Mouse (Mus musculus): ENCODE measurements around the gene Mob2. TPM values are rescaled to one million over a fixed set of nuclear protein-coding genes. Genes with fewer than 3 reads are reported as not detected.

Gene Mob2
- polyA plus RNA-seq (2015; fragmentation: Illumina TruSeq; extraction: RNeasy Lipid Tissue Mini Kit (QIAGEN cat#74804); ENCODE audit: low read depth, low replicate concordance), result 41.2 TPM

DNA sequence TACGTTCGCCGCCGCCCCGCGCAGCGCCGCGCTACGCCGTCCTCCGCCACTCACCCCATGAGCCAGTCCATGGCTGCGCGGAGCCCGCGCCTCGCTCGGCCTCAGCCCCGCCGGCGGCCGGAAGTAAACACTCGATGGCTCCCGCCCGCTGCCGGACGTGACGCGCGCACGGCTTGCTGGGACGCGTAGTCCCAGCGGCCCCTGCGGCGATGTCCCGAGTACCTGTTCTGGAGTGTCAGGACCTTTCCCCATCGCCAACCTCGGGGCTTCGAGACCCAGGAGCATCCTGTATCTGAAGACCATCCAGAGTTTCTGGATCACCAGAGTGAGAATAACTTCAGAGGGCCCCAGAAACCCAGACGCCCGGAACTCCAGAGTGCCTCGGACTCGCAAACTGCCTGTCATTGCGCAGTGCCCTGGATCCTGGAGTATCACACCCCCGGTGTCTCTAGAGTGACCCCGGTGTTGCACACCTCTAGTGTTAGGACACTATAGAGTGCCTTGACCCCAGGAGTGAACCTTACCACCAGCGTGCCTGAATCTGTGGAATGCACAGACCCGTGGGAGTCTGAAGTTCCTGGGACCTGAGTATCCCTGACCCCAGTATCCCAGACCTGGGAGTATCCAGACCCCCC is at the start of gene Mob2:
Gene Mob2, minus strand, starts transcription at position 135 of the 635 bp plus-strand sequence.

DNA sequence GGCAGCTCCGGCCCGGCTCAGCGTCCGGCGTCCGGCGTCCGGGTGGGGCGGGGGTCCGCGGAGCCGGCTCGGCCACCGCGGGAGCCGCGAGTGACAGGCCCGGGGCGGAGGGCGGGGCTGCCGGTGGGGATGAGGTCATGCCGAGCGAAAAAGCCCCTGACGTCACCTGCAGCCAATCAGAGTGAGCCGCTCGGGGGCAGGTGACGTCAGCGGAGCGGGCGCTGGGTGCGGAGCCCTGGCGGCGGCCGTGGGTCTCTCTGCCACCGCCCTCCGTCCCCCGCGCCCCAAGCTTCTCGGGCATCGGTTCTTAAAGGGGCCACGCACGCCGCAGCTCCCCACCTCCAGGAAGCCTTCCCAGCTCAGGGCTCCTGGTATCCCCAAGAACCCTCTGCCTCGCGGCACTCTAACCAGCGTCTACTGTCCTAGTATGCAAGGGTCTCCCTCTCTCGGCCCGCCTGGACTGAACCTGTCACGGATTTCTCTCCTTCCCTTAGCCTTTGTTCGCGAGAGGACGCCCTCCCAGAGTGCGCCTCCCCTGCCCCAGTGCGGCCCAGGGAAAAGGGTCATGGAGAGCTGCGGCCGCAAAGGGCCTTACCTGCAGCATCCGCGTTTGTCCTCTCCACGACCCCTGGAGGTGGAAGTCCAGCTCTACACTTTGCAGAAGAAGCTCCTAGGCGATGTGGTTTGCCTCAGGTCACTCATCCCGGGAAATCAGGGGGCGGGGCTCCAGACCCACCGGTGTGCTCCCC is 34.5 kb upstream of the Mob2 start, which contains the start of gene Dusp8:
Gene Dusp8, minus strand, starts transcription at position 661 of the 749 bp plus-strand sequence.

Other genes with a start within 250 kb of the Mob2 start
- gene Muc5b, start 222.0 kb downstream of the Mob2 start, polyA plus RNA-seq (2015; fragmentation: Illumina TruSeq; extraction: RNeasy Lipid Tissue Mini Kit (QIAGEN cat#74804); ENCODE audit: low read depth, low replicate concordance), result not detected
- gene Tollip, start 142.6 kb downstream of the Mob2 start, polyA plus RNA-seq (2015; fragmentation: Illumina TruSeq; extraction: RNeasy Lipid Tissue Mini Kit (QIAGEN cat#74804); ENCODE audit: low read depth, low replicate concordance), result 111 TPM
- 129 TPM for gene Brsk2, start 111.3 kb downstream of the Mob2 start, polyA plus RNA-seq (2015; fragmentation: Illumina TruSeq; extraction: RNeasy Lipid Tissue Mini Kit (QIAGEN cat#74804); ENCODE audit: low read depth, low replicate concordance)
- 63.5 TPM for gene Dusp8, start 34.8 kb upstream of the Mob2 start, polyA plus RNA-seq (2015; fragmentation: Illumina TruSeq; extraction: RNeasy Lipid Tissue Mini Kit (QIAGEN cat#74804); ENCODE audit: low read depth, low replicate concordance)
- not detected for gene Gm45618, start 59.7 kb upstream of the Mob2 start, polyA plus RNA-seq (2015; fragmentation: Illumina TruSeq; extraction: RNeasy Lipid Tissue Mini Kit (QIAGEN cat#74804); ENCODE audit: low read depth, low replicate concordance)
- not detected for gene Gm39115, start 75.0 kb upstream of the Mob2 start, polyA plus RNA-seq (2015; fragmentation: Illumina TruSeq; extraction: RNeasy Lipid Tissue Mini Kit (QIAGEN cat#74804); ENCODE audit: low read depth, low replicate concordance)
- gene Gm45337, start 83.5 kb upstream of the Mob2 start, polyA plus RNA-seq (2015; fragmentation: Illumina TruSeq; extraction: RNeasy Lipid Tissue Mini Kit (QIAGEN cat#74804); ENCODE audit: low read depth, low replicate concordance), result not detected
- not detected for gene Gm29735, start 96.0 kb upstream of the Mob2 start, polyA plus RNA-seq (2015; fragmentation: Illumina TruSeq; extraction: RNeasy Lipid Tissue Mini Kit (QIAGEN cat#74804); ENCODE audit: low read depth, low replicate concordance)
- gene Gm4553, start 104.7 kb upstream of the Mob2 start, polyA plus RNA-seq (2015; fragmentation: Illumina TruSeq; extraction: RNeasy Lipid Tissue Mini Kit (QIAGEN cat#74804); ENCODE audit: low read depth, low replicate concordance), result not detected
- not detected for gene Krtap5-2, start 114.9 kb upstream of the Mob2 start, polyA plus RNA-seq (2015; fragmentation: Illumina TruSeq; extraction: RNeasy Lipid Tissue Mini Kit (QIAGEN cat#74804); ENCODE audit: low read depth, low replicate concordance)
- not detected for gene Gm10153, start 129.3 kb upstream of the Mob2 start, polyA plus RNA-seq (2015; fragmentation: Illumina TruSeq; extraction: RNeasy Lipid Tissue Mini Kit (QIAGEN cat#74804); ENCODE audit: low read depth, low replicate concordance)
- gene Krtap5-3, start 140.3 kb upstream of the Mob2 start, polyA plus RNA-seq (2015; fragmentation: Illumina TruSeq; extraction: RNeasy Lipid Tissue Mini Kit (QIAGEN cat#74804); ENCODE audit: low read depth, low replicate concordance), result not detected
- not detected for gene Gm7579, start 150.8 kb upstream of the Mob2 start, polyA plus RNA-seq (2015; fragmentation: Illumina TruSeq; extraction: RNeasy Lipid Tissue Mini Kit (QIAGEN cat#74804); ENCODE audit: low read depth, low replicate concordance)
- gene Krtap5-5, start 168.9 kb upstream of the Mob2 start, polyA plus RNA-seq (2015; fragmentation: Illumina TruSeq; extraction: RNeasy Lipid Tissue Mini Kit (QIAGEN cat#74804); ENCODE audit: low read depth, low replicate concordance), result not detected
- not detected for gene Gm40460, start 180.0 kb upstream of the Mob2 start, polyA plus RNA-seq (2015; fragmentation: Illumina TruSeq; extraction: RNeasy Lipid Tissue Mini Kit (QIAGEN cat#74804); ENCODE audit: low read depth, low replicate concordance)
- gene Gm2431, start 197.3 kb upstream of the Mob2 start, polyA plus RNA-seq (2015; fragmentation: Illumina TruSeq; extraction: RNeasy Lipid Tissue Mini Kit (QIAGEN cat#74804); ENCODE audit: low read depth, low replicate concordance), result not detected
- not detected for gene Gm4559, start 213.3 kb upstream of the Mob2 start, polyA plus RNA-seq (2015; fragmentation: Illumina TruSeq; extraction: RNeasy Lipid Tissue Mini Kit (QIAGEN cat#74804); ENCODE audit: low read depth, low replicate concordance)
- not detected for gene Krtap5-1, start 236.1 kb upstream of the Mob2 start, polyA plus RNA-seq (2015; fragmentation: Illumina TruSeq; extraction: RNeasy Lipid Tissue Mini Kit (QIAGEN cat#74804); ENCODE audit: low read depth, low replicate concordance)
- gene Krtap5-4, start 242.5 kb upstream of the Mob2 start, polyA plus RNA-seq (2015; fragmentation: Illumina TruSeq; extraction: RNeasy Lipid Tissue Mini Kit (QIAGEN cat#74804); ENCODE audit: low read depth, low replicate concordance), result not detected

Measured in brain, adult 10 weeks (tissue).